In genomic region chr17:34836856-34837221, GRCm38 (mm10) we compare ENCODE assay signal across 8 mouse cellular contexts. TPM values are rescaled to one million over a fixed set of nuclear protein-coding genes. Genes with fewer than 3 reads are reported as not detected.
A peak's percentile ranks its signal among the peaks of the same experiment; 100 is the strongest.
DNase-seq lines count a peak whose midpoint lies in the region; ATAC-seq lines count a peak whose summit lies in the region.

Stk19 (minus strand) TSS chr17:34836945.
Dxo (plus strand) TSS chr17:34837019.

- WGBS in lung, embryonic 16.5 days = under 1% methylated on average over 40 of the region's 40 CpGs

- peak within 1 kb of the TSS; percentile 81 for H3K9ac ChIP-seq in lung, embryonic 16.5 days (ENCODE audit: low read length)

- peaks cover 15% of the 10 kb centered on the region for H3K4me1 ChIP-seq in lung, embryonic 16.5 days (replicated peaks; ENCODE audit: control insufficient read depth, insufficient read depth, low read length)

- ATAC-seq in hematopoietic stem cell, adult 5-6 weeks (replicated peaks in 1 of 2; ENCODE audit: insufficient read depth in 1 of 2, low FRiP score in 2 of 2, low TSS enrichment in 1 of 2, low read depth in 1 of 2, poor library complexity in 2 of 2, severe bottlenecking in 2 of 2) = peak; percentile 87 to 92
- ATAC-seq in lung, embryonic 16.5 days (ENCODE audit: low read depth) = peak; percentile 95

- no peaks in the 10 kb centered on the region for H3K27me3 ChIP-seq in lung, embryonic 16.5 days (ENCODE audit: control insufficient read depth, insufficient read depth, low read depth, low read length)

- H3K9me3 ChIP-seq in lung, embryonic 16.5 days (ENCODE audit: control insufficient read depth, low read length) = no peaks in the 10 kb centered on the region

- peaks cover 22% of the 10 kb centered on the region for H3K36me3 ChIP-seq in lung, embryonic 16.5 days (ENCODE audit: control insufficient read depth, insufficient read depth, low read length)

- peak within 1 kb of the TSS; percentile 70 for H3K27ac ChIP-seq in lung, embryonic 16.5 days (ENCODE audit: low read length)

- peak; percentile 89 for DNase-seq in MEL-GATA-1-ER (ENCODE audit: extremely low read depth, low read depth)
- DNase-seq in cerebellum, adult 8-10 months = peak; percentile 93
- DNase-seq in forelimb bud, embryonic 11.5 days (ENCODE audit: low read depth, low spot score) = peak; percentile 98
- peak; percentile 93 for DNase-seq in layer of hippocampus, adult 9-10 months (ENCODE audit: low spot score)
- peak; percentile 88 for DNase-seq in ovary, postnatal 10 days (ENCODE audit: low spot score)
- DNase-seq in thymus, postnatal 10 days (ENCODE audit: low spot score in 2 of 2) = peak; percentile 92

- H3K4me2 ChIP-seq in lung, embryonic 16.5 days (ENCODE audit: low read depth, low read length) = peak within 1 kb of the TSS; percentile 96

- H3K4me3 ChIP-seq in lung, embryonic 16.5 days (ENCODE audit: low read length) = peak within 1 kb of the TSS; percentile 82

RNA-seq across cellular contexts. Expression of gene Stk19, which starts in this region (rescaled TPM):
- 26.7 and 35.4 TPM in 2 replicates for total RNA-seq in hematopoietic stem cell, adult 5-6 weeks (2017)
- polyA plus RNA-seq in lung, embryonic 16.5 days (2015; fragmentation: Nextera tagmentation; extraction: Ambion mirVana) = 30.7 and 31.2 TPM in 2 replicates

RNA-seq across cellular contexts. Expression of gene Dxo, which starts in this region (rescaled TPM):
- 16.4 and 18.6 TPM in 2 replicates for total RNA-seq in hematopoietic stem cell, adult 5-6 weeks (2017)
- polyA plus RNA-seq in lung, embryonic 16.5 days (2015; fragmentation: Nextera tagmentation; extraction: Ambion mirVana) = 61.4 and 65.0 TPM in 2 replicates

Comparison
In these comparisons a context has a peak if more than half of its experiments do, and no peak if none do; other contexts are left out.
1. Peak in every context shown above with its lines: DNase-seq, ATAC-seq, H3K4me3 ChIP-seq and H3K27ac ChIP-seq.